Mouse (Mus musculus) small intestine, adult 2 months (tissue): ENCODE results near the gene Plxnb1.

Source experiments
- CTCF ChIP-seq: fragments of 200-500 bp; IDR thresholded peaks from 2 replicates; pipeline ENCODE4 v1.5.1; 2012; ENCODE audit warnings: low read depth, mild to moderate bottlenecking, control low read depth, inconsistent platforms, low read length, moderate library complexity, mixed read lengths; ENCODE audit not compliant: insufficient replicate concordance, insufficient read length; ENCODE audit errors: extremely low read depth
- POLR2A ChIP-seq: fragments of 200-500 bp; IDR thresholded peaks from 2 replicates; pipeline ENCODE4 v1.6.1; 2012; ENCODE audit warnings: low read depth, mild to moderate bottlenecking, control low read depth, inconsistent platforms, low read length, moderate library complexity

DNA sequence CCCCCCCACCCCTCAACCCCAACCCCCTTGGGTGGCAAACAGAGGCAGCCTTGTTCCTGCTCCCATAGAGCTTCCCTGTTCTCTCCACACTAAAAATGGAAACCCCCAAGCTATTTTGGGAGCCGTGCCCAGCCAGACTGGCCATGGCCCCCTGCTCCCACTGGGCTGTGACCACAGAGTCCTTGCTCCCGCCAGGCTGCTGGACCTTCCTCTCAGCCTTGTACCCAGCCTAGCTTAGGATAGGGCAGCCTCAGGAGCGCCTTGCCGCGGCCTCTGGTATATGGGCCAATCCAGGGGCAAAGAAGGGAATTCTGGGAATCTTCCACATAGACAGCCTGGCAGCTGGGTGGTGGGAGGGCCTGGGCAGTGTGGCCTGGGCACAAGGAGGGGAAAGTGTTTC lies 2.6 kb downstream of the Plxnb1 start:
- TF ChIP-seq CTCF (no peak), POLR2A (no peak)
